Mouse (Mus musculus): ENCODE measurements at regions not wholly inside any gene's neighbourhood (a gene's known extent, or its start where the extent isn't known, plus 50 kb on each side); places are given as distances from the start of the nearest gene placed in this dataset.

DNA sequence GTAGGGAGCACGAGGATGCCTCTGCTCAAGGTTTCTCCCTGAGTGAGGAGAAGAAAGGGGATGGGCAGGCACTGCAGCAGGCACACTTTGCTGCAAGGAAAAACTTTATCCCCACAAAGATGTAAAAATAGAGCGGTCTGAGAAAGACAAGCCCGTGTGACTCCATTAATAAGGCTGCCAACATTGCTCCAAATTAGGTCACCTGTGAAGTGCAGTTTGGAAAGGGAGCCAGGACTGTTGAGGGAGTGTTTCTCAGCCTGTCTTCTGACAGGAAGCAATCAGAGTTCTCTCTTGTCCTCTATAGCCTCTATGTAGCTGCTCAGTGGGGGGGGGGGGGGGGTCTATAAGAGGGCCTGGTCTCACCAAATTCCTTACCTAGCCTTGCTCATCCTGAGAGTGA lies 51.0 kb downstream of the Gm10234 start:
- no peak for DNase-seq (ENCODE audit: low read depth, low spot score)

DNA sequence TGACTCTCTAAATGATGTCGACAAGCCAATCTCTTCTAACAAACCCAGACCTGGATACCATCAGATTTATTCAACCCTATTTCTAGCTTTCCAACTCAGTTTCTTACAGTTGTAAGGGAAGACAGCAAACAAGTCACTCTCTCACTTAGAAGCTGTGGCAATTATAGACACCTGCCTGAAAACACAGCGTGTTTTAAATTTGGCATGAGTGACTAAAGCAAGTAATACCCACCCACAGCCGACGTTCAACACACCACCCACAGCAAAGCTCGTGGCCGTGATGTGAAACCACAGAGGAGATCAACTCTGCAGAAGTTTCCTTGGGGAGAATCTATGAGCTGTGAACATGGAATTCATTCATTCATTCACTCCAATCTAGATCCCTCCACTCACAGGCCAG lies 52.4 kb downstream of the Gm10234 start:
- peak; percentile 60 for DNase-seq (ENCODE audit: low read depth, low spot score)

DNA sequence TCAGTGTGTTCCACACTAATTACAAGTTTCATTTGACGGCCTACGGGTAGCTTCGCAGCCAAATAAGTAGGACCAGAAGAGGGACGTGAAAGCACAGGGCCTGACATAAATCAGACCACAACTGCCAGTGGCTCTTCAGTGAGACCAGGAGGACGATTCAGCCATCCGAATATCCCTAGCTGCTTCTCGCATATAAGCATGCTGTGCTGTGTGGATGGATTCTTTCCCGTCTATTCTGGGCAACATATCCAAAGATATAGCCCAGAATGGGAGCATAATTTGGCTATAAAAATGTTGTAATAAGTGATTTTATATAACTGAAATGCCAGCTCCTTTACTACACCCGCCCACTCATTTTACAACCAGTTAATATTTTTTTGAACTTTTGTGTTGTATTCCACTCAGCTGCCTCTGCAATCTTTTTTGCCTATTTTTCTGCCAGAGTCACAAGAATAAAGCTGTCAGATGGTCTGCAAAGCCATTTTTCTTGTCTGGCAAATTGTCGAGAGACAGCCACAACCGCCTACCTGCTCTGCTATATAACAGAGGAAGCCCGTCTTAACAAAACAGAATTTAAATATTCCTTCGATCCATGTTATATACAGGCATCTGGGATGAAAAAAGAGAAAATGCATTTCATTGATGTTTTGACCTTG lies 55.8 kb downstream of the Gm10234 start:
- no peak for DNase-seq (ENCODE audit: low read depth, low spot score)

DNA sequence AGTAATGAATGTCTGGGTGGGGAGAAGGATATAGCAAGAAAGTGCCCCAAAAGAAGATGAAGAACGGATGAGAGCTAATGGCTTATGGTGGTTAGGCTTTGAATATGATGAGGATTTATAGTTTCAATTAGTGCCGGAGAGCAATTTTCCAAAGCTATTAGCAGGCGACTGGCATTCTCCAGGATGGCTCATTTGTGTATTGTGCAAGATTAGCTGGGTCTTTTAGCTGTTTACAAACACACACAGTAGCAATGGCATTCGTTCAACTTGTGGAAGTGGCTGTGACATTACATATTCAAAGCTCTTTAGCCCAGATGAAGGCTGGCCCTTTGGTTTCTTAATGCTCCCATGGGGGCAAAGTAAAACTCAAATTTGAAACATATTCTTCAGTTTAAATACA lies 56.4 kb downstream of the Gm10234 start:
- DNase-seq (ENCODE audit: low read depth, low spot score), result no peak

Data from telencephalon, adult 2 months (tissue).